In genomic region chr17:12199933-12200332, GRCm38 (mm10) we compare ENCODE assay signal across 26 mouse cellular contexts.
DNase-seq lines count a peak whose midpoint lies in the region; ATAC-seq and TF ChIP-seq lines count a peak whose summit lies in the region.
"Had no signal": no experiment of that assay in that cellular context is flagged by ENCODE, and none has a peak within 500 bp of the region (broad histone marks: within the 10 kb centered on the region; RNA-seq: fewer than 3 reads in every experiment).

No protein-coding gene starts in this region.

- no peak overlapping the region for H3K4me2 ChIP-seq in embryonic facial prominence, embryonic 12.5 days (replicated peaks)
- no peak overlapping the region for H3K4me2 ChIP-seq in liver, embryonic 13.5 days
- H3K4me2 ChIP-seq in liver, postnatal 0 days (ENCODE audit: low read depth, low read length): no peak overlapping the region
- H3K4me2 ChIP-seq in liver, embryonic 15.5 days: no peak overlapping the region
- H3K4me2 ChIP-seq: heart, embryonic 12.5 days; limb, embryonic 15.5 days; midbrain, embryonic 15.5 days; stomach, embryonic 15.5 days had no signal

- DNase-seq in embryonic facial prominence, embryonic 10.5 days (ENCODE audit: low spot score): no peak
- no peak for DNase-seq in liver, embryonic 13.5 days
- no peak for DNase-seq in liver, postnatal 0 days
- DNase-seq in brain, embryonic 14.5 days (ENCODE audit: low read depth): peak; percentile 70
- DNase-seq: adrenal gland, adult 8-10 months; cerebellum, adult 18-20 months; gastrocnemius, postnatal 14 days; heart, adult 18-20 months; heart, postnatal 10 days; kidney, postnatal 25 days; layer of hippocampus, postnatal 36 days; right cerebral cortex, adult 18-20 months; thymus, adult 18-20 months; thymus, postnatal 4 days had no signal

- no peaks in the 10 kb centered on the region for H3K27me3 ChIP-seq in embryonic facial prominence, embryonic 12.5 days
- H3K27me3 ChIP-seq in embryonic facial prominence, embryonic 10.5 days (replicated peaks; ENCODE audit: low read depth, poor library complexity, severe bottlenecking): no peaks in the 10 kb centered on the region
- no peaks in the 10 kb centered on the region for H3K27me3 ChIP-seq in liver, embryonic 13.5 days
- H3K27me3 ChIP-seq in liver, postnatal 0 days (ENCODE audit: insufficient read depth, low read length): no peaks in the 10 kb centered on the region
- H3K27me3 ChIP-seq in liver, embryonic 15.5 days: no peaks in the 10 kb centered on the region
- H3K27me3 ChIP-seq: heart, embryonic 12.5 days; limb, embryonic 15.5 days; midbrain, embryonic 15.5 days; Patski; stomach, embryonic 15.5 days had no signal

- no peaks in the 10 kb centered on the region for H3K9me3 ChIP-seq in embryonic facial prominence, embryonic 12.5 days
- H3K9me3 ChIP-seq in embryonic facial prominence, embryonic 10.5 days: no peaks in the 10 kb centered on the region
- H3K9me3 ChIP-seq in liver, embryonic 13.5 days (replicated peaks): no peaks in the 10 kb centered on the region
- H3K9me3 ChIP-seq in liver, postnatal 0 days (ENCODE audit: low read length): no peaks in the 10 kb centered on the region
- no peaks in the 10 kb centered on the region for H3K9me3 ChIP-seq in liver, embryonic 15.5 days (replicated peaks)
- H3K9me3 ChIP-seq: heart, embryonic 12.5 days; limb, embryonic 15.5 days; midbrain, embryonic 15.5 days; stomach, embryonic 15.5 days had no signal

- H3K27ac ChIP-seq in embryonic facial prominence, embryonic 12.5 days: peak overlapping the region; percentile 14; the same call in 1 of the 2 replicates
- H3K27ac ChIP-seq in embryonic facial prominence, embryonic 10.5 days (replicated peaks): no peak overlapping the region
- peak overlapping the region; percentile 100 for H3K27ac ChIP-seq in liver, embryonic 13.5 days
- no peak overlapping the region; the same call in 1 of the 2 replicates for H3K27ac ChIP-seq in liver, postnatal 0 days (ENCODE audit: low read depth)
- H3K27ac ChIP-seq in liver, embryonic 15.5 days (replicated peaks): peak overlapping the region; percentile 100; the same call in 1 of the 2 replicates
- H3K27ac ChIP-seq: limb, embryonic 15.5 days; macrophage; midbrain, embryonic 15.5 days; stomach, embryonic 15.5 days had no signal

- no peak overlapping the region for H3K9ac ChIP-seq in embryonic facial prominence, embryonic 12.5 days
- no peak overlapping the region for H3K9ac ChIP-seq in liver, embryonic 13.5 days
- H3K9ac ChIP-seq in liver, postnatal 0 days (replicated peaks): no peak overlapping the region
- H3K9ac ChIP-seq in liver, embryonic 15.5 days: no peak overlapping the region
- H3K9ac ChIP-seq: heart, embryonic 12.5 days; limb, embryonic 15.5 days; midbrain, embryonic 15.5 days; stomach, embryonic 15.5 days had no signal

- H3K4me3 ChIP-seq in embryonic facial prominence, embryonic 12.5 days: no peak overlapping the region
- no peak overlapping the region for H3K4me3 ChIP-seq in embryonic facial prominence, embryonic 10.5 days
- H3K4me3 ChIP-seq in liver, embryonic 13.5 days (replicated peaks): no peak overlapping the region
- no peak overlapping the region for H3K4me3 ChIP-seq in liver, postnatal 0 days (ENCODE audit: low read depth, low read length)
- H3K4me3 ChIP-seq in liver, embryonic 15.5 days (replicated peaks): no peak overlapping the region
- H3K4me3 ChIP-seq: erythroblast, embryonic 14.5 days; heart, embryonic 12.5 days; limb, embryonic 15.5 days; midbrain, embryonic 15.5 days; stomach, embryonic 15.5 days had no signal

- TF ChIP-seq CTCF in liver, postnatal 0 days (IDR thresholded peaks at IDR 0.05; ENCODE audit: low read depth): no peak
- no peak for TF ChIP-seq CTCF in brain, embryonic 14.5 days (IDR thresholded peaks at IDR 0.05; ENCODE audit: borderline replicate concordance, extremely low read depth, insufficient read depth, insufficient read length)

- no peak for TF ChIP-seq POLR2A in brain, embryonic 14.5 days (IDR thresholded peaks at IDR 0.05; ENCODE audit: borderline replicate concordance, extremely low read depth, insufficient read depth, insufficient read length, poor library complexity, severe bottlenecking)

- 58% methylated on average over 4 of the region's 4 CpGs for WGBS in embryonic facial prominence, embryonic 12.5 days
- 71% methylated on average over 4 of the region's 4 CpGs for WGBS in embryonic facial prominence, embryonic 10.5 days
- WGBS in liver, embryonic 13.5 days (ENCODE audit: insufficient replicate concordance): 83% methylated on average over 4 of the region's 4 CpGs
- 90% methylated on average over 4 of the region's 4 CpGs for WGBS in liver, postnatal 0 days (ENCODE audit: insufficient replicate concordance)
- WGBS in liver, embryonic 15.5 days (ENCODE audit: insufficient replicate concordance): 94% methylated on average over 4 of the region's 4 CpGs

- TF ChIP-seq EP300 in liver, postnatal 0 days (IDR thresholded peaks at IDR 0.05; ENCODE audit: low read depth): no peak

- H3K36me3 ChIP-seq in embryonic facial prominence, embryonic 12.5 days: no peaks in the 10 kb centered on the region
- peaks cover 46% of the 10 kb centered on the region for H3K36me3 ChIP-seq in embryonic facial prominence, embryonic 10.5 days (replicated peaks)
- peaks cover 51% of the 10 kb centered on the region for H3K36me3 ChIP-seq in liver, embryonic 13.5 days
- peaks cover 2% of the 10 kb centered on the region for H3K36me3 ChIP-seq in liver, postnatal 0 days (replicated peaks; ENCODE audit: insufficient read depth, low read length)
- H3K36me3 ChIP-seq in liver, embryonic 15.5 days (replicated peaks): peaks cover 57% of the 10 kb centered on the region
- H3K36me3 ChIP-seq: limb, embryonic 15.5 days; midbrain, embryonic 15.5 days; stomach, embryonic 15.5 days had no signal

- ATAC-seq in embryonic facial prominence, embryonic 12.5 days (ENCODE audit: insufficient number of reproducible peaks, insufficient read depth, low FRiP score, low TSS enrichment): no peak
- ATAC-seq in liver, embryonic 13.5 days (ENCODE audit: low read depth): no peak
- ATAC-seq in liver, postnatal 0 days: no peak
- no peak for ATAC-seq in liver, embryonic 15.5 days (ENCODE audit: insufficient read depth)
- ATAC-seq in CD4-positive, CD25-positive, alpha-beta regulatory T cell, adult 4 months: no peak
- ATAC-seq: forebrain, embryonic 16.5 days; intestine, postnatal 0 days; midbrain, embryonic 15.5 days; Patski had no signal

- peaks cover 37% of the 10 kb centered on the region for H3K4me1 ChIP-seq in embryonic facial prominence, embryonic 12.5 days
- peaks cover 54% of the 10 kb centered on the region for H3K4me1 ChIP-seq in embryonic facial prominence, embryonic 10.5 days
- H3K4me1 ChIP-seq in liver, embryonic 13.5 days (replicated peaks): peaks cover 89% of the 10 kb centered on the region
- peaks cover 51% of the 10 kb centered on the region for H3K4me1 ChIP-seq in liver, postnatal 0 days (ENCODE audit: insufficient read depth)
- H3K4me1 ChIP-seq in liver, embryonic 15.5 days (replicated peaks): peaks cover 84% of the 10 kb centered on the region

Comparison
In these comparisons a context has a peak if more than half of its experiments do, and no peak if none do; other contexts are left out.
1. H3K27ac ChIP-seq: peak in embryonic facial prominence, embryonic 12.5 days (single experiment), liver, embryonic 13.5 days (single experiment) and liver, embryonic 15.5 days (single experiment); none in embryonic facial prominence, embryonic 10.5 days (single experiment) and liver, postnatal 0 days (single experiment).